Mouse (Mus musculus) cerebellum, adult 11 months (tissue): ENCODE results near the gene Gm43064.
"Not testable (repeated sequence)": the region's sequence is repeated elsewhere in the genome, so short reads cannot be mapped to it uniquely, and the experiment has no call there.

Experiments used
- DNase-seq: peaks from one replicate; pipeline ENCODE4 v3.0.0; 2022

Gene Gm43064

DNA sequence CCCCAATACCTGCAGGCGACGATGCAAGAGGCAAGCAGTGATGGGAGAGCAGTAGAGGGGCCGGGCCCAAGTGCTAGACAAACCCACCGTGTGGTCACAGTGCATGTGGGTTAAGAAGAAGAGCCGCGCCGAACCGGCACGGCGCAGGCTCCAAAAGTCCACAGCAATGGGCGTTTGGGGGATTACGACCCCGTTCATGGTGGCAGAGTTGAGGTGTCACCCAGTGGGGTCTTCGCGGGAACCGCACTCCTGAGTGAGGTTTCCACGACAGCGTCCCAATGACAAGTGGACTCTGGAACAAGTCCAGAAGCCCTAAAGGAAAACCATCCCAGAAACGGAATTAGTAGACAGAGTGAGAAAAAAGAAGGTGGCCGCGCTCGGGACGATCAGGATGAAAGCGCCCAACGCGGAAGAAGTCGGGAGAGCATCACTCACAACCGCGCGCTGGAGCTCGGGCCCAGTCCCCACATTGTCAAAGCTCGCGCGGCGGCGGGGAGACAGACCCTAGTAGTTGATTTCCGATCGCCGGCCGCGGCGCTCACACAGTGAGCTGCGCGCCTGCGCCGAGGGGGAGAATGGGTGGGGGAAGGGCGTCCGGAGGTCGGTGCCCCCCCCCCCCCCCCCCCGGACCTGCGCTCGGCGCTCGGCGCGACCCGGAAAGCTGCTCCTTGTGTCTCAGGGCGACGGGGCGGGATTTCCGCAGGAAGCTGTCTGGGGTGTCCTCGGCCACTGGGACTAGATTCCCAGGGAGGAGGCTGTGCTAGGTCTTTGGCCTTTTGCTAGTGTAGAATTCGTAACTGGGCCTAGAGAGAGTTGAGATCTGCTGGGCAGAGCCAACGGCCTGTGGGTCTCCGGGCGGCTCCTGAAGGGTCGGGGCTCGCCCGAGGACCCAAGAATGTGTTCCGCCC lies at the start of gene Gm43064, which contains the start of the genes Dclre1b and Ap4b1:
Gm43064 (plus strand) TSS at position 683 of the 908 bp plus-strand sequence.
Dclre1b (minus strand) TSS at position 554 of the 908 bp plus-strand sequence.
Ap4b1 (plus strand) TSS at position 630 of the 908 bp plus-strand sequence.
- DNase-seq = peak; percentile 86

DNA sequence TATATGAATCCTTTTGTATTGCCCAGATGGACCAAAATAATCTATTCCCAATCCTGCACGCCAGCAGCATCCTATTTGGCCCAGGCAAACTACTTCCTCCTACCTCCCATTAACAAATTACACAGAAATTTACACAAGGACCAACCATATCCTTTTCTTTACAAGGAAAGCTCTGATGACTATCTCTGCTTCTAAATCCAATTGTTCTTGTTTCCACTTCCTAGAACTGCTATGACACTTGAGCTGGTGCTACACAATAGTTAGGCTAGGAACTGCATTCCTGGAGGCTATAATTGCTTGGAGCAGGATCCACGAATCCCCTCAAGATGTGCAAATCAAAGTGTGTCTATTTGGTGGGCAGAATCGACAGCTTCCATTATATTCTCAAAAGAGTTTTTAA lies 42.6 kb upstream of the Gm43064 start:
- no peak for DNase-seq

DNA sequence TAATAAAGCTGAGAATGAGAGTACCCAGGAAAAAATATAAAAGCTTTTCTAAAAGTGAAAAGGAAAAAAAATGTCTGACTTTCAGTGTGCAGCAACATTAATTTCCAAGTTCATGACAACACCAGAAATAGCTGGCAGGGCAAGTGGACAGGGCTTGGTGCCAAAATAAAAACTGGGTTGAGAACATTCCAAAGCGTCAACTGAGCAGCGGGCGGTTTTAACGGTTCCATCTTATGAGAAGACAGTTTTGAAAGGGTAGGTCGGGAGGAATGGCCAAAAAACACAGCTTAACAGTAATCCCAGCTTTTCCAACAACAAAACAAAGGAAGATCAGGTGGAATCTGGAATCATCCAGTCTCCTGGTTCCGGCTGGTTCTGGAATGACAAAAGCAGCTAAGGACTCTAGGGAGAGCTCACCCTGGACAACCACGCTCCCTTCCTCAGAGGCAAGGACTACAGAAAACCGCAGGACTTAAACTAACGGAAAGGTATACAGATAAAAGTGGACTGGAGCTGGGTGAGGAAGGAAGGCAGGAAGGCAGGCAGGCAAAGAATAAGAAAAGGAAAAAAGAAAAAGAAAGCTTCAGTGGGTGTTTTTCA lies 37.7 kb upstream of the Gm43064 start:
- DNase-seq = peak; percentile 82

DNA sequence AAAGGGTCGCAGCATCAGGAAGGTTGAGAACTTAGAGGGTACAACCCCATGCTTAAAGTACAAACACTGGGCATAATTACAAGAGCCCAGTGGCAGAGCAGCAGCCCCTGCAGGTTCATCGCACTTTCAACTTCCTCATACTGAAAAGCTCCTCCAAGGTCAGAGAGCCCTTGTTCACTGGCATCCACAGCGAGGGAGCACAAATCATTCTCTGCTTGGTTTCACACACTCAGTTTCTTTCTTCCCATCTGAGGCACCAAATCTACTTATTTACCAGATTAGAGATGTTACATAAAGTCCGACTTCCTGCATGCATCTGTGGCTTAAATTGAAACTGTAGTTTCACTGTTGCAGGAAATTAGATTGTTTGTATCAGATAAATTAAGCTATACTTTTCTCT lies 36.5 kb upstream of the Gm43064 start:
- no peak for DNase-seq

DNA sequence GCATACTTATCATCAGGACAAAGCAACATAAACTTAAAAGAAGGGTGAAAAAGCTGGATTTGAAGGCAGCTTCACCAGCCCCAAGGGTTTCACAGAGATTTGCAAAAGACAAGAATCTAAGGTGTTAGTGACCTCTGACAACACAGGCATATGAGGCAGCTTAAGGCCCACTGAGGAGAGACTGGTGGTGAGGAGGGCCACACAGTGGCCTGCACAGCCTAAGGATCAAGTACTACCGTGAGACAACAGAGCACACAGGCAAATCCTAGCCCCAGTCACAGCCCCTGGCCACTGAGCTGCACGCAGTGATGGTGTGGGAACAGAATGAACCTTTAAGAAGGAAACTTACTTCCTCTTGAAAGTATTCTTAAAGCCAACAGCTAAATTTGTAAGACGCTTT lies 35.9 kb upstream of the Gm43064 start:
- DNase-seq = no peak

DNA sequence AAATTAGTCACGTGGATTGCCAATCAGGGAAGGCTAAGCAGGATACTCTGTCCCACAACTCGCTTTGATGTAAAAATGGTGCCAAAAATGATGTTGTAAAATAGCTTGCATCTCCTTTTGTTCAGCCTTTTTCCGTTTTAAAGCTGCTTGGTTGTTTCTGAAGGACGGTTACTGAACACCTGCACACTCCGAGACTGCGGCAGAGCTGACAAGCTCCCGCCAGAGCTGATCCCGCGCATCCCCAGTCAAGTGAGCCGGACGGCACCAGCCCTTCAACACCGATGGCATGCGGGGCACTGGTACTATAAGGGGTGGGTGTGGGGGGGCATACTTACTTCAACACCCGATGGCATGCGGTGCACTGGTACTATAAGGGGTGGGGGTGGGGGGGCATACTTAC lies 35.4 kb upstream of the Gm43064 start:
- DNase-seq = no peak

DNA sequence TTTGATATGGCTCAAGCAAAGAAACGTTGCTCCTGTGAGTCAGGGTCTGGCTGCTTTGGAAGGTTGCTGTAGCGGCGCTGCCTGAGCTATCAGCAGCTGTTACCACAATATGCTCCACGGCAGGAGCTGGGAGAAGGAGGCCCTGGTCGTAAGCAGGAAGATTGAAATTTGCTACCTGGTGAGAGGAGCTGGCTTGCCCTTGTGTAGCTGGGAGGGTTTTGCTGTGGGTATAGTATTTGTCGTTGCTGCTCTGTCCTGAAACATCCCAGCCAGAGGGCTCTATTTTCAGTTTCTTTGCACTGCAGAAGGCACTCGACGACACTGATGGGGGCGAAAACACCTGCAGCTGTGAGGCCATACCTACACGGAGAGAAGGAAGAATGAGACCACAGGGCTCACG lies 31.4 kb upstream of the Gm43064 start:
- peak; percentile 69 for DNase-seq

DNA sequence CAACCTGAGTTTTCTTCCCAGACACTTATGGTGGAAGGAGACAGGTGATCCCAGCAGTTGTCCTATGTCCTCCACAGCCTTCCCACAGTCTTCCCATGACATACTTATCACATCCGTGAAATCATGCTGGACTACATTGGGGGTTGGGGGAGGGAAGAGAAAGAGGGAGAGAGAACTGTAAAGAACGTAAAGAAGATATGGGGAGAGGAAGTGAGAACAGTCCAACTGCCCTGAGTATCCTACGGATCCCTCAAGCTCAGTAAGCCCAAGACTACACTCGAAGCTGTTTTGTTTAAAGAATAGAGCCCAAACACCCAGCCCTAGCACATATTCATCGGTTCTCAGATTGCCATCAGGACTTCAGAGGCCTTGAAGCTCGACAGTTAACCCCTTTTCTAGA lies 30.7 kb upstream of the Gm43064 start:
- no peak for DNase-seq

DNA sequence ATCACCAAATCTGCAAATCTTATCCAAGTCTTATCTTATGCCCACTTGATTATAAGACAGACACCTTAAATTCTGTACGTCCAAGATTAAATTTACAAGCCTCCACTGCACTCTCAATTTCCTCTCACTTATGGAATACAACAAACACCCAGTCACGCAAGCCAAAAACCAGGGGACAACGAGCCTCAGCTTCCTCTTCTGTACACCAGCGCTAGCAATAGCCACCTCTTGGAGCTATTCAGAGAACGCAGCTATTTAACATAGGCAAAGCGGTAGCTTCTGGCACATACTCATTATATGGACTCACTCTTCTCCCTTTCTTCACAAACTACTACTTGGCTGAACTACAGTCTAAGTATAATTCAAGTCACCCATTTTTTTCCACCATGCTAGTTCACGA lies 30.2 kb upstream of the Gm43064 start:
- DNase-seq = no peak

DNA sequence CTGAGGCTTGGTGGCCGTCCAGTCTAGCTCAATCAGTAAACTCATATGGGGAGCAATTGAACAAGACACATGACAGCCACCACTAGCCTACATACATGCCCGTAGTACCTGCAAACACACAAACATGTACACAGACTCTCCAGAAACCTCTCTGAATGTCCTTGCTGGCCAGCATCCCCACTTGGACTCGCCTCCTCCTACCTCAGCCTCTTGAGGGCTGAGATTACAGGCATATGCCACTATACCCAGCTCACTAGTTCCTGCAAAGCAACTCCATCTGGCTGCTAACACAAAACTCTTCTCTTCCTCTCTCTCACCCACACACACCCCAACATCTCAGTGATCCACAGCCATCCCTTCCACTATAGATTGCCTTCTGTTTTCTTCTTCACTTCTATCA lies 29.1 kb upstream of the Gm43064 start:
- DNase-seq = no peak

DNA sequence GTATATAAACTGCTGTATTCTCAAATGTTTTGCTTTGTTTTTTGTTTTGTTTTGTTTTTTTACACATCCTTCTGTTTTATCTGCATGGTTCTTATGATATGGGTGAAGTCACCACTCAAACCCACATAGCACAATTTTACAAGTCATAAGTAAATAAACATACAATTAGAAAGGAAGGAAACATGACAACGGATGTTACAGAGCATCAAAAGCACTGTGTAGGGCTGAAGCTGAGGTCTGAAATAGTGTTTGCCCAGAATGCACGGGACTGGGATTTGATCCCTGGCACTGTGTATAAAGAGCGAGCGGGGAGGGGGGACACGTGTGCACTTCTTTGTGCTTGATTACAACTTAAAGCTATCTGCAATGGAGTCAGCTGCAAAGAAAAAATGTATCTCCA lies 28.6 kb upstream of the Gm43064 start:
- DNase-seq = no peak

DNA sequence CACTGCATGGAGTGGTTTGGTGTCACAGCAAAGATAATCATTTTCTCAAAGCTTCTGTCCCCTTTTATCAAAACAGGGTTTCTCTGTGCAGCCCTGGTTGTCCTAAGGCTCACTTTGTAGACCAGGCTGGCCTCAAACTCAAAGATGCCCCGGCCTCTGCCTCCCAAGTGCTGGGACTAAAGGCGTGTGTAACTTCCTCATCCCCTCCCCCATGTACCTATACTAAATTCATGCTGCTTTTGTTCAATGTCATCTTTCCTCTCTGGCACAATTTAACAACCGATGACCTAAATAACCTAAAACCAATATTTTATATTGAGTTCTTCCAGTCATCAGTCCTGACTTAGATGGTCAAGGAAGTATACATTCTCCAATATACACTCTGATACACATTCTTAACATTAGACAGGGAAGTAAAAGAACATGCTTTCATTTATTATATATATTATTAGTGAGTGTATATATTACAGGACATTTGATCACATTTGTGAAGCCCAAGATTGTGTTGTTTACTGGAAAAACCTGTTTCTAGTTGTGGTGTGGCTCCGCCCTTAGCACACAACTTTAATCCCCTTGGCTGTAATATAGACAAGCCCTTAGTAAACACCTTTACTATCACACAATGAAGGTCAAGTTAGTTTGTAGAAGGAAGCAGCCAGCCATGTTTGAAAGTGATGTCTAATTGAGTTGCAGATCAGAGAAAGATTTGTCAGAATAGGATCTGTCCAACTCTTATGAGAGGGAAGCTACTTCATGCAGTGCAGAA lies 26.3 kb upstream of the Gm43064 start:
- no peak for DNase-seq

DNA sequence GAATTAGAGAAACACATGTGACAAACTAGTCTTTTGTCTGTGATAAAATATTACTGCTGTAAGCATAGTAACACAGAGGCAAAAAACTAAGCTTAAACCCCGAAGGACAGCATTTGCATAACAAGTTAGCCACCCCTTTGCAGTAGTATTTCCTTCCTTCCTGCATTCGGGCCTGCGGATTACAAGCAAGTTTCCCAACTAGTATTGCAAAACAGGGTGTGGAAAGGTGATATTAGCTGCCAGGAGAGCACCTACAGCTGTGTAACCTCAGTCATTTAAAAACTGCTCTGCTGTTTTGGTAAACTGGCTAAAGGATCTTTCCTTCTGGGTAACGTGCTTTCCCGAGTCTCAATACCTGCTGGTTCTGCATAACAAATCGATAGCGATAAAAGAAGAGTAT lies 22.1 kb upstream of the Gm43064 start:
- DNase-seq = no peak

DNA sequence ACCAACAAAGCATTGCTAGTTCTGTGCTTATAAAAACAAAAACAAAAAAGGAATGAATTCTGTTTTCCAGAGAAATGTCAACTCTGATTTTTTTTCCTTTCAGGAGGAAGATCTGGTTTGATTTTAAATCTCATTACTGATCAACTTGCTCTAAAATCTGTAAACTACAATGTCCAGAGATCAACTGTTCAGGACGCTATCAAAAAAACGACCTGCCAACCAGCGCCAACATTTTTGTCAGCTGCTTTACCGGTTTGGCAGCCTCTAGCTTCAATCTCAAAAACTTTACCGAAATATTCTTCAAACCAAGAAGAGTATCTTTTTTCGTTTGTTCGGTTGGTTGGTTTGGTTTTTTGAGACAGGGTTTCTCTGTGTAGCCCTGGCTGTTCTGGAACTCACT lies 20.3 kb upstream of the Gm43064 start:
- no peak for DNase-seq

DNA sequence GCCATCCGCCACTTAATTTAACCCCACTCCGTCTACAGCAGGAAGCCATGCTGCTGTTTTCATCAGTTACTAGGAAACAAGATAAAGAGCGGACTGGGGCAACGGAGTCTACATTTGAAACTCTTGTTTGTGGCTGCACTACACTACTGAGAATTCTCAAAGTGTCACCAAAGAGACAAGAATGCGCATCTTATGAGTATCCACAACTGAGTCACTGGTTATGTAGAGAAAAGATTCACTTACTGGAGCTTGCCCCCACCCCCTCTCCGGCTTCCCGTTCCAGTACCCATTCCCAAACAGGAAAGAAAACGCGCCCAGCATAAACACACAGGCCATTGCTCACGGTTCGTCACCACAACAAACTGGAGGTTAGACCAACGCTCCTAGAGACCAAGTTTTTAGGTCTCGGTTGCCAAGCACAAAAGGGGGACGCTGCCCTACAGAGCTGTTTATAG lies 19.5 kb upstream of the Gm43064 start:
- DNase-seq = no peak

DNA sequence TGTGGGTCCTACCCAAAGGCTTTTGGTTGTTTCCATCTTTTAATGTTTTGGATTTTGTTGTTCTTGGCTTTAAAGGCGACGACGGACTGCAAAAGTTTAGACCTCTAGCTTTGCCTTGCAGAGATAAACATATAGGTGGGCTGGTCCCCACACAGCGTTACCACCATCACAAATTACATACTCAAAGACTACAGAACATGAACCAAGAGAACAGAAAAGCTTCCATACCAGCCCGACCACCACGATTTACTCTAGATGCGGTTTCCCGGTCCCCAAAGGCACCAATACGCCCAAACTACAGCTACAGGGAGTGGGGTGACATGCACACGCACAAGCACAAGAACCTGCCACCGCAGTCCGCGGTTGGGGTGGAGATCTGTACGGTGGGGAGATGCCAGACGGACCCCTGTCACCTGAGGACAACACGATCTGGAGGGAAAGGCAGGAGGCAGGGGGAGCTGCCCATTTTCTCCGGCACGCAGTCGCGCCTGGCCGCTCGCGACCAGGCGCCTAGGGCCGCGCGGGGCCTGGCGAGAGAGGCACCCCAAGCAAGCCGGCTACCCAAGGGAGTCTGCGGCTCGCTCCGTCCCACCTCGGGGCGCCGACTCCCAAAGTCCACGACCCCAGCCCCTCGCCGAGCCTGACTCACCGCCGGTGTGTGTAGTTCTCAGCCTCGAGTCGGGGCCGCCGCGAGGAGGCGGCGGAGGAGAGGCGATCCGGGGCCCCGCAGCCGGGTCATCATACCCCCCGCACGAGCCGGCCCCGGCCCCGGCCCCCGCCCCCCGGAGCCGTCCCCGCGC lies 18.8 kb upstream of the Gm43064 start:
- DNase-seq = peak; percentile 38

DNA sequence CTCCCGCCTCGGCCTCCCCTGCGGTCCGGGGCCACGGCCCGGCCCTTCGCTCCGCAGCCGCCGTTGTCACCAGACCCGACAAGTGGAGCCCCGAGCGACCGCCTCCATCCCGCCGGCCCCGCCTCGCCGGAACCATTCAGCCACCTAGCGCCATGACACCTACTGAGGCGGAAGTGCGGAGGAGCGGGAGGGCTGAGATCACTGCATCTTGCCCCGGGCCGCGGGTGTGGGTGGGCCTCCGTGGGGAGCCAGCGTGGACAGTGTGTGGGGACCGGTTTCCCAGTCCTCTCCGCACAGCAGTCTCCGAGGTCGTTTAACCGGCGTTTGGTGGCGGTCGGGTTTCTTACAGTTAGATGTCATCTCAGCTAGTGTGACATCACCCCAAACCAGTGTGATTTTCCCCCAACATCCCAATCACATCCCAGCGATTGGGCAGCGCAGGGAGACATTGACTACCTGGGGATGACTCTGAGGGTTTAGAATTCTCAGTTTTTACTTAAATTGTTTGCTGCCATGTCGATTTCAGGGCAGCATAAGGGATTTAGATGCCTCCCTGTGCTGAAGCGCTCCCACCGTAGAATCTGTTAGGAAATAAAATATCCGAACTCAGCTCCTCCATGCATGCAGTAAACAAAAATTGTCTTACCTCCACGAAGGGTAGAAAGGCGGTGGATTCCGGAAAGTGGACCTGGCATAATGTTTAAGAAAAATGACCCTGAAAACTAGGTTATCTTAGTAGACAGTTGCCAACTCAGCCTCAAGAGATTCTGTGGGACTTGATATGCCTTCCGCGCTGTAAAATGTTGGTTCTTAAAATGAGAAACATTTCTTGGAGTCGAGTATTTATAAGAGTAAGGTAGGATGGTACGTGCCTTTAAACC lies 17.9 kb upstream of the Gm43064 start, which contains the start of gene Hipk1:
Hipk1 (minus strand) TSS at position 334 of the 881 bp plus-strand sequence.
- DNase-seq = peak; percentile 94

DNA sequence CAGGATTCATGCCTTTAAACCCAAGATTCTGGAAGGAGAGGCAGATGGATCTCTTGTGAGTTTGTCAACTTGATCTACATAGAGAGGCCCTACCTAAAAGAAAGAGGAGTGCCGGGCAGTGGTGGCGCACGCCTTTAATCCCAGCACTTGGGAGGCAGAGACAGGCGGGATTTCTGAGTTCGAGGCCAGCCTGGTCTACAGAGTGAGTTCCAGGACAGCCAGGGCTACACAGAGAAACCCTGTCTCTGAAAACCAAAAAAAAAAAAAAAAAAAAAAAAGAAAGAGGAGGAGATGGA lies 17.3 kb upstream of the Gm43064 start:
- not testable (repeated sequence) for DNase-seq

DNA sequence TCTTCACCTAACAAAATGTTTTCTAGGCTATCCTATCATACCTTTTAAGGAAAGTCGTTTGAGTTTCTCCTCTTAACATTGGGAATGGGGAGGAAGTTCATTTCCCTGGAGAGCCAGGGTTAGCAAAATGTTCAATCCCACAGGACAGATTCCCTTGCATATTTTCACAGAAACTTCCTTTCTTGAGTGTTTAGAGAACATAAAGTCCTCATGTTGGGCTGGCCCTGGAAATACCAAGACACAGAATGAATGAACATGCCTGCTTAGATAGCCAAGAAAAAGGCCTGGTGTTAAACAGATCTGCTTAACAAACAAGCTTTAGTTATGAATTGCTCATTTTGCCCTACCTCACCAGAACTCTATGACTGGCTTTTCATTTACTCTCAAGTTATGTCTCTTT lies 16.8 kb upstream of the Gm43064 start:
- no peak for DNase-seq

DNA sequence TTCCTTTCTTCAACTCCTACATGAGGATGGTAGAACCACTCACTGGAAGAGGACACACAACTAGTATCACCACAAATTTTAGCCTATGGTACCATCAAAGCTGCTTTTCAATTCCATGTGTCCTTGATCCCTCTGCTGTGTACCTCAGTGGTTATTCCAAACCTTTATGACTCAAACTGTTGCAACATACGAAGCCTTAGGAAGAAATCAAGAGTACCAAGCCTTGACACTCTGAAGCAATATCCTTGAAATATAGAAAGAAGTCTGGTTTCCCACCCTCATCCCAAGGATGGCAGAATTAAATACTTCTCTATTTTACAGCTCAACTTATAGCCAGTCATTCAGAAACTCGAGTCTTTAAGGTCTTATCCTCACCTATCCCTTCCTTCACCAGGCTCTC lies 13.0 kb upstream of the Gm43064 start:
- DNase-seq = no peak

DNA sequence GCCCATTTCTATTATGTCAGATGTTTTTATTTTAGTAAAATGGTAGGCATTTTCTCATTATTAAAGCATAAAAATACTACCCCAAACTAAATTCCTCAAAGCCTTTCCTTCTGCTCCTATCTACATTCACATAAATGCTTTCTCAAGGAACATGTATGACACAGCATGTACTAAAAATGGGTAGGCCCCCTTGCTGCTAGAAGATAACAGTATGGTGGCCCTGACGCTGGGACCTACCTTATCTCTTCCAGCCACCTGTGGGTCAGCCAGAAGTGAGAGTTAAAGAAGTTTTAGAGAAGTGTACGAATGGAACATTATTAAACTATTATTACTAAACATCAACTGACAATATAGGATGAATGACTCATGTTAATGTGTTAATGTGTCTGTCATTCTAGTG lies 9.9 kb upstream of the Gm43064 start:
- no peak for DNase-seq
